Mouse (Mus musculus) CH12.LX (cell line): Measurements from ENCODE around the gene Mrpl34.

Experiments used
- CTCF ChIP-seq, 2 experiments: IDR thresholded peaks in 1 of 2; conservative IDR thresholded peaks in 1 of 2; 2 replicates each; pipeline ENCODE4 v1.5.1; 2011 to 2012; ENCODE audit warnings: low read depth in 2 of 2, low read length in 2 of 2, improper control_type of control experiment in 1 of 2, inconsistent platforms in 1 of 2, mild to moderate bottlenecking in 1 of 2, moderate library complexity in 1 of 2
- E2F4 ChIP-seq: IDR thresholded peaks from 2 replicates; pipeline ENCODE4 v1.6.1; 2011; ENCODE audit warnings: low read depth, low read length, improper control_type of control experiment; ENCODE audit not compliant: insufficient replicate concordance
- HCFC1 ChIP-seq: IDR thresholded peaks from 2 replicates; pipeline ENCODE4 v1.6.1; 2012; ENCODE audit warnings: low read depth, mild to moderate bottlenecking, inconsistent platforms, low read length, improper control_type of control experiment
- PAX5 ChIP-seq: IDR thresholded peaks from 2 replicates; pipeline ENCODE4 v1.6.1; 2012; ENCODE audit warnings: low read length, inconsistent platforms, mixed read lengths
- POLR2A ChIP-seq: IDR thresholded peaks from 2 replicates; pipeline ENCODE4 v1.6.1; 2011; ENCODE audit warnings: low read depth, mild to moderate bottlenecking, improper control_type of control experiment, low read length
- SMC3 ChIP-seq: IDR thresholded peaks from 2 replicates; pipeline ENCODE4 v1.6.1; 2011; ENCODE audit warnings: low read depth, low read length, improper control_type of control experiment
- TCF12 ChIP-seq: IDR thresholded peaks from 2 replicates; pipeline ENCODE4 v1.6.1; 2014; ENCODE audit warnings: low read depth, mild to moderate bottlenecking, inconsistent platforms, low read length, improper control_type of control experiment
- ZC3H11A ChIP-seq: IDR thresholded peaks from 2 replicates; pipeline ENCODE4 v1.6.1; 2012; ENCODE audit warnings: low read depth, mild to moderate bottlenecking, inconsistent platforms, low read length, improper control_type of control experiment
- ZKSCAN1 ChIP-seq: IDR thresholded peaks from 2 replicates; pipeline ENCODE4 v1.6.1; 2012; ENCODE audit warnings: low read depth, inconsistent platforms, low read length, improper control_type of control experiment, borderline replicate concordance

DNA sequence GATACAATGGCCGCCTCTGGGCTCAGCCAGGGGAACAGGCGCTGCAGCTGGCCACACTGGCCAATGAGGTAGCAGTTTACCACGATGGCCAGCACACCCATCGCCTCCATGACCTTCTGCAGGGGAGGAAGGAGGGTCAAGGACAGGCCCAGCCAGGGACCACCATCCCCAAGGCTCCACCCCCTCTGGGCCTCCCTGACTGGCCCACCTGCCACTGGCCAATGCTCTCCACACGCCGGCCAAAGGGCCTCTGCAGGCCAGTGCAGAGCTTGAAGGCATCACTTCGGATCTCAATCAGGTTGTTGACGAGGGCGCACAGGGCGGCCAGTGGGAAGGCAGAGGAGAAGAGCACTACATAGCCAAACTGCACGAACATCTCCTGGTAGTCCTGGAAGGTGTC, 14.2 kb downstream of the Mrpl34 start:
- TF ChIP-seq POLR2A (no peak), ZC3H11A (no peak), TCF12 (no peak), HCFC1 (no peak), SMC3 (no peak), ZKSCAN1 (no peak), CTCF (conservative IDR thresholded peaks at IDR 0.05 in 1 of 2, IDR thresholded peaks at IDR 0.05 in 1 of 2; ENCODE audit: low read depth in 2 of 2, low read length in 2 of 2) (no peak), E2F4 (no peak), PAX5 (no peak)
